Mouse (Mus musculus) midbrain, embryonic 16.5 days (tissue): ENCODE measurements around the gene 9230113P08Rik. TPM values are rescaled to one million over a fixed set of nuclear protein-coding genes. Genes with fewer than 3 reads are reported as not detected.
"Not testable (repeated sequence)": the region's sequence is repeated elsewhere in the genome, so short reads cannot be mapped to it uniquely, and the experiment has no call there.

ENCODE experiments used
- ATAC-seq: fragments of 200-750 bp; cut with Nextera tagmentation; 2 replicates; pipeline ENCODE4 v1.8.0; 2017; ENCODE audit warnings: moderate TSS enrichment
- H3K27ac ChIP-seq: fragments of 300-500 bp; sonication (generic); 2 replicates; pipeline ENCODE4 v1.5.1; 2014; ENCODE audit warnings: mild to moderate bottlenecking, low read length, mixed read lengths
- H3K27me3 ChIP-seq: fragments of 300-500 bp; sonication (generic); 2 replicates; pipeline ENCODE4 v1.6.1; 2014; ENCODE audit warnings: low read depth, low read length, mixed read lengths; ENCODE audit not compliant: control insufficient read depth, insufficient read depth
- H3K36me3 ChIP-seq: fragments of 300-500 bp; sonication (generic); 2 replicates; pipeline ENCODE4 v1.6.1; 2014; ENCODE audit warnings: mild to moderate bottlenecking, low read length, moderate library complexity, mixed read lengths; ENCODE audit not compliant: control insufficient read depth, insufficient read depth
- H3K4me1 ChIP-seq: fragments of 300-500 bp; sonication (generic); 2 replicates; pipeline ENCODE4 v1.6.1; 2014; ENCODE audit warnings: mild to moderate bottlenecking, low read length, mixed read lengths; ENCODE audit not compliant: control insufficient read depth, insufficient read depth
- H3K4me2 ChIP-seq: fragments of 300-500 bp; sonication (generic); 2 replicates; pipeline ENCODE4 v1.6.1; 2014; ENCODE audit warnings: mild to moderate bottlenecking, low read length, mixed read lengths
- H3K4me3 ChIP-seq: fragments of 300-500 bp; sonication (generic); 2 replicates; pipeline ENCODE4 v1.5.1; 2014; ENCODE audit warnings: low read depth, mild to moderate bottlenecking, low read length, moderate library complexity, mixed read lengths
- H3K9ac ChIP-seq: fragments of 300-500 bp; sonication (generic); 2 replicates; pipeline ENCODE4 v1.6.1; 2014; ENCODE audit warnings: low read depth, low read length, mixed read lengths
- H3K9me3 ChIP-seq: fragments of 300-500 bp; sonication (generic); replicated peaks from 2 replicates; pipeline ENCODE4 v1.6.1; 2014; ENCODE audit warnings: mild to moderate bottlenecking, low read length, mixed read lengths; ENCODE audit not compliant: control insufficient read depth, poor library complexity, severe bottlenecking
- WGBS: fragments of 180-500 bp; shearing (Covaris S2); extraction: QIAGEN DNeasy Blood & Tissue Kit; methylation state at CpG from one replicate; pipeline ENCODE4 v1.1.7; 2014; 5-methylcytosine and 5-hydroxymethylcytosine counted together
- polyA plus RNA-seq: library from polyadenylated mRNA; unstranded; fragments of >200 nt; fragmentation: Nextera tagmentation; extraction: Ambion mirVana; gene quantifications from 2 replicates; pipeline ENCODE4 v1.2.1, GENCODE M21; 2015

9230113P08Rik gene
- not detected in 2 replicates for polyA plus RNA-seq

- not testable (repeated sequence) for H3K4me1 ChIP-seq, H3K4me3 ChIP-seq, ATAC-seq, H3K27ac ChIP-seq, H3K27me3 ChIP-seq, H3K4me2 ChIP-seq, H3K36me3 ChIP-seq, H3K9ac ChIP-seq
- peaks cover 11% of the 10 kb centered on the region; the same call in 1 of the 2 replicates for H3K9me3 ChIP-seq
Observed at GRCm38 (mm10) chr9:35908123-35908522, at the start of gene 9230113P08Rik. Gene 9230113P08Rik, plus strand, starts transcription at chr9:35908423.

DNA sequence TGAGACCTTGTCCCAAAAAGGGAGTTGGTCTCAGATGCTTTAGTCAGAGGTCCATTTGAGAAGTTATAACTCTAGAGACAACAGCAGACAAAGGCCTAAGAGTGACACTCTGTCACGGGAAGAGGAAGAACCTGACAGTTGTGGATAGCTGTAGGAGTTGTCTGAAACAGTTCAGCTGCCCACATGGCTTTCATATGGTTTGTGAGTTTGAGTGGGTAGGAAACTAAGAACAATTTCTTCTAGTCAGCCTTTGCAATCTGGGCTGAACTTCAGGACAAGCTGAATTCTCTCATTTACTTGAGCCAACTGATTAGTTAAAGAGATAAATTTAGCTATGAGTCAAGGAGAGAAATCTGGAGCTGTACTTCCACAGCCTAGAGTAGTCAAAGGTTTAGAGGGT lies 15.1 kb upstream of the 9230113P08Rik start:
- not testable (repeated sequence) for H3K36me3 ChIP-seq, H3K9me3 ChIP-seq, H3K4me1 ChIP-seq, H3K27me3 ChIP-seq, H3K9ac ChIP-seq, H3K27ac ChIP-seq, H3K4me2 ChIP-seq, ATAC-seq, H3K4me3 ChIP-seq
- WGBS: 60% methylated on average over 1 of the region's 1 CpGs

GRCm38 (mm10) chr9:35904494-35904893 lies 3.7 kb upstream of the 9230113P08Rik start:
- no peak overlapping the region for H3K27ac ChIP-seq
- H3K4me1 ChIP-seq: no peaks in the 10 kb centered on the region
- no peak overlapping the region for H3K4me3 ChIP-seq
- no peaks in the 10 kb centered on the region for H3K27me3 ChIP-seq
- no peak overlapping the region for H3K9ac ChIP-seq
- no peak overlapping the region for H3K4me2 ChIP-seq
- 81% methylated on average over 2 of the region's 2 CpGs for WGBS
- no peak for ATAC-seq
- H3K36me3 ChIP-seq: no peaks in the 10 kb centered on the region
- H3K9me3 ChIP-seq: peaks cover 15% of the 10 kb centered on the region; the same call in 1 of the 2 replicates

DNA sequence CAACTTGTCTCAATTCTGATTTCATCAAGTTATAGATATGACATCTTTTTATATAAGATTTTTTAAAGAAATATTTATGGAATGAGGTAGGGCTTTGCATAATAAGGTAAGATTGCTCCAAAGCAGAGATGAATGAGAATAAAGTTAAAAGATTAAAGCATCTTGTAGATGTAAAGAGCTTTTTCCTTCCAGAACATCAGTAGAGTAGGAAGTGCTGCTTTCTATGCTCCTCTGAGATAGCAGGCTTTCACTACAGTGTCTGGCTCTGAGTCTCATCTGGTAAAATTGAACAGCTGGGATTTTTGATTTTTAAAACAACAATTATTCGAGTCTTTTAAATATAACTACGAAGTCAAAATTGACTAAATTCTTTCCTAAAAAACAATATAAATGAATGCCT lies 22.6 kb downstream of the 9230113P08Rik start:
- no peak overlapping the region for H3K4me2 ChIP-seq
- H3K4me3 ChIP-seq: no peak overlapping the region
- no peaks in the 10 kb centered on the region for H3K27me3 ChIP-seq
- H3K4me1 ChIP-seq: no peaks in the 10 kb centered on the region
- no peaks in the 10 kb centered on the region for H3K36me3 ChIP-seq
- no peak for ATAC-seq
- 0 out of 2 replicates have a peak, but pooled peaks cover 5% of the 10 kb centered on the region for H3K9me3 ChIP-seq
- 80% methylated on average over 2 of the region's 2 CpGs for WGBS
- H3K27ac ChIP-seq: no peak overlapping the region
- no peak overlapping the region for H3K9ac ChIP-seq

Other genes starting within 250 kb of the 9230113P08Rik start
- not detected in 2 replicates for gene Pate1, start 221.0 kb upstream of the 9230113P08Rik start, polyA plus RNA-seq
- not detected in 2 replicates for gene Gm17677, start 167.4 kb upstream of the 9230113P08Rik start, polyA plus RNA-seq
- gene Gm17727, start 130.3 kb upstream of the 9230113P08Rik start, polyA plus RNA-seq: not detected in 2 replicates
- gene Gm27235, start 118.3 kb upstream of the 9230113P08Rik start, polyA plus RNA-seq: not detected in 2 replicates
- not detected in 2 replicates for gene D730048I06Rik, start 118.3 kb upstream of the 9230113P08Rik start, polyA plus RNA-seq
- gene 9230110F15Rik, start 64.3 kb upstream of the 9230113P08Rik start, polyA plus RNA-seq: 0.19 TPM in 1 of 2 replicates, not detected in the other
- gene Gm5916, start 220.4 kb downstream of the 9230113P08Rik start, polyA plus RNA-seq: not detected in 2 replicates